Mouse (Mus musculus) ES-Bruce4 (cell line): ENCODE results near the gene Ephb1.

Source experiments
- CTCF ChIP-seq: IDR thresholded peaks from one replicate; pipeline ENCODE4 v1.8.1; 2011; ENCODE audit warnings: low read depth, low read length
- EP300 ChIP-seq: IDR thresholded peaks from 2 replicates; pipeline ENCODE4 v1.6.1; 2011; ENCODE audit warnings: low read depth, low read length; ENCODE audit not compliant: insufficient read depth
- POLR2A ChIP-seq: IDR thresholded peaks from one replicate; pipeline ENCODE4 v1.8.1; 2011; ENCODE audit warnings: low read length; ENCODE audit not compliant: insufficient read depth

DNA sequence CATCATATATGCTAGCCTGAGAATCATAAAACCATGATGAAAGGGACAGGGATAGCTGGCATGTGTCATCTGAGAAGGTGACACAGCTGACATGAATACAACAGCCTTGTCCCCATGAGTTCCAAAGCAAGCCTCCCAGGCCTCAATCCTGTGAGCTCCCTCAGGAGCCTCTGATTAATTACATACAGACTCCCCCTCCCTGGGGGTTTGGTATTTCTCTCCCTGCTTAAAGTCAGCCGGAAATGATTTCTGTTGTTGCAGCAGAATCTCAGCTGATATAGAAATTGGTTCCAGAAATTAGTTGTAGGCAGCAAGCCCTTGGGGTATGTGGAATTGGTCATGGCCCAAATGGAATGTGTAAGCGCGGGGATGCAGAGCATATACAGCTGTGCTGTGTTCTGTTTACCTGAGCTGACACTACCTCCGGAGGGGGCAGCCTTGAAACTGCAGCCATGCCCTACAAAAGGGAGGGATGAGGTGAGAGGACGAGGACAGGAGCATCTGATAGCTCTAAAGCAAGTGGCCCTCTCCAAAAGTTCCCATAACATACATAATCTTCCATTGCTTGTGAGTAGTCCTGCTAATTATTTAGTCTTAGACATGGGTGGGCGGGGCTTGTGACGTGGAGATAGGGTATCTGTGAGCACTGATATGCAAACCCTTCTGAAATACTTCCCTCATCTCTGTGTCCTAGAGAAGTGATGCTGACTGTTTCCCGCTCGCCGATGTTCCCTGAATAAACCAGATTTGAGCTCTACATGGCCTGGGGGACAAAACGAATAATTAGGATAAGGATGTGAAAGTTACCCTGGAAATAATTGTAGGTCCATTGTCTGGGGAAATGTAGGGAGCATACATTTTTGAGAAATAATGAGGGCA, 477.1 kb downstream of the Ephb1 start:
- TF ChIP-seq POLR2A (no peak), EP300 (no peak), CTCF (no peak)
